Mouse (Mus musculus): ENCODE measurements around the gene Plekhg1. TPM values are rescaled to one million over a fixed set of nuclear protein-coding genes. Genes with fewer than 3 reads are reported as not detected.

Gene Plekhg1
- total RNA-seq (2014; rRNA removed; ENCODE audit: low replicate concordance) = 12.9 and 14.3 TPM in 2 replicates
- 4.1 and 5.5 TPM in 2 replicates for polyA plus RNA-seq (2015; fragmentation: Nextera tagmentation; extraction: Ambion mirVana)

- no peaks in the 10 kb centered on the region for H3K9me3 ChIP-seq (replicated peaks; ENCODE audit: control insufficient read depth, low read length)
- H3K4me1 ChIP-seq (ENCODE audit: control insufficient read depth, insufficient read depth) = no peaks in the 10 kb centered on the region
- peak within 1 kb of the TSS; percentile 63 for H3K4me3 ChIP-seq (ENCODE audit: low read depth, low read length)
- 0% methylated on average over 13 of the region's 29 CpGs for WGBS
- DNase-seq (ENCODE audit: low spot score) = peak; percentile 86
- TF ChIP-seq CTCF (IDR thresholded peaks at IDR 0.05; ENCODE audit: low read depth) = no peak
- H3K36me3 ChIP-seq (replicated peaks; ENCODE audit: control insufficient read depth, insufficient read depth, low read length) = no peaks in the 10 kb centered on the region
- ATAC-seq (ENCODE audit: insufficient read depth, low read depth) = peak; percentile 91
- H3K27me3 ChIP-seq (ENCODE audit: control insufficient read depth, insufficient read depth, low read length) = no peaks in the 10 kb centered on the region
- peak within 1 kb of the TSS; percentile 92 for H3K27ac ChIP-seq (ENCODE audit: low read depth)
- peak within 1 kb of the TSS; percentile 68 for H3K9ac ChIP-seq (replicated peaks; ENCODE audit: low read depth, low read length)
- peak within 1 kb of the TSS; percentile 90 for H3K4me2 ChIP-seq (ENCODE audit: low read depth, low read length)
Observed at GRCm38 (mm10) chr10:3740148-3740503, at the start of gene Plekhg1. Plekhg1 (plus strand) TSS chr10:3740364.

DNA sequence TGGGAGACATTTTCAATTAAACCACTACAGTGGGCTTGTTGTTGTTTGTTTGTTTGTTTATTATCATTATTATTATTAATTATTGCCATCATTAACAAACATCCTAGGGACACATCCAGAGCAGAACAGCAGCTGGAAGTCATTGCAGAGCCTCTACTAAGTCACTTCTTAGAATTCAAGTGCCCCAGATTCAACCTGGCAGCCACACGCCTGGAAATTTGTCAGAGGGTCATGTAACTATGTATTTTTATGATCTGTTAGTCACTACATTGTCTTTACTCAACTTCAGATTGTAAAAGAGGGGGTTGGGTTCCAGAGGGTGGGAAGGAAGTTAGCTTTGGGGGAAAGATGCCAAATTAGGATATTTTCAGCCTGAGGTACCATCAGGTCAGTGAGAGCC lies 47.4 kb upstream of the Plekhg1 start:
- Histone ChIP-seq H3K36me3 (replicated peaks; ENCODE audit: control insufficient read depth, insufficient read depth, low read length) (no peaks in the 10 kb centered on the region), H3K9ac (replicated peaks; ENCODE audit: low read depth, low read length) (no peak overlapping the region), H3K4me1 (ENCODE audit: control insufficient read depth, insufficient read depth) (peaks cover 11% of the 10 kb centered on the region; the same call in 1 of the 2 replicates), H3K27ac (ENCODE audit: low read depth) (no peak overlapping the region), H3K4me3 (ENCODE audit: low read depth, low read length) (no peak overlapping the region), H3K27me3 (ENCODE audit: control insufficient read depth, insufficient read depth, low read length) (no peaks in the 10 kb centered on the region), H3K9me3 (replicated peaks; ENCODE audit: control insufficient read depth, low read length) (no peaks in the 10 kb centered on the region), H3K4me2 (ENCODE audit: low read depth, low read length) (no peak overlapping the region)
- DNase-seq (ENCODE audit: low spot score) = no peak
- 62% methylated on average over 1 of the region's 1 CpGs for WGBS
- no peak for TF ChIP-seq EP300 (IDR thresholded peaks at IDR 0.05; ENCODE audit: low read depth)
- no peak for TF ChIP-seq CTCF (IDR thresholded peaks at IDR 0.05; ENCODE audit: low read depth)
- no peak for ATAC-seq (ENCODE audit: insufficient read depth, low read depth)

DNA sequence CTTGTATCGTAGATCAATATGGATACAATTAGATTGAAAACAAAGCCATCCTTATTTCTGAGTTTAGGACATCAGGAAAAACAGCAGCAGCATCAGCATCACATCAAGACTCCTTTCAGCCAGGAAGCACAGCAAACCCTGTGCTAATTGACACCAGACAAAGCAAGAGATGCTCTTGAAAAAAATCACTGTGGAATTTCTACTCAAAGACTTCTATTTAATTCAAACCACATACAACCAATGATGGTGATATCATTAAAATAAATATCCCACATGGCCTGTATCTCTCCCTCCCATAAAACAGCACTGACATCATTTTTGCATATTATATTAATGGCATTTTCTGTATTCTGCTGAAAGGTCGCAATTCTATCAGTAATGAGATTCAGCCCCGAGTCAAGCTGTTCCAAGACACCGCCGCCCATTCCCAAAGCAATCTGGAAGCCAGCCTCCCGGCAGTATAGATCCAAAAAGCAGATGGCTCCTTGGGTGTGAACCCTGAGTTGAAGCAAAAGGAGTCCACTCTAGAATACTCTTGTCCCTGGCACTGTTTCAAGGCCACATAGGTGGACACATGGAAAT lies 46.4 kb upstream of the Plekhg1 start:
- Histone ChIP-seq H3K4me2 (ENCODE audit: low read depth, low read length) (no peak overlapping the region), H3K4me1 (ENCODE audit: control insufficient read depth, insufficient read depth) (peaks cover 11% of the 10 kb centered on the region; the same call in 1 of the 2 replicates), H3K4me3 (ENCODE audit: low read depth, low read length) (no peak overlapping the region), H3K36me3 (replicated peaks; ENCODE audit: control insufficient read depth, insufficient read depth, low read length) (no peaks in the 10 kb centered on the region), H3K27ac (ENCODE audit: low read depth) (no peak overlapping the region), H3K9ac (replicated peaks; ENCODE audit: low read depth, low read length) (no peak overlapping the region), H3K9me3 (replicated peaks; ENCODE audit: control insufficient read depth, low read length) (no peaks in the 10 kb centered on the region), H3K27me3 (ENCODE audit: control insufficient read depth, insufficient read depth, low read length) (no peaks in the 10 kb centered on the region)
- DNase-seq (ENCODE audit: low spot score) (no peak), ATAC-seq (ENCODE audit: insufficient read depth, low read depth) (no peak)
- 66% methylated on average over 6 of the region's 6 CpGs for WGBS
- no peak for TF ChIP-seq EP300 (IDR thresholded peaks at IDR 0.05; ENCODE audit: low read depth)
- no peak for TF ChIP-seq CTCF (IDR thresholded peaks at IDR 0.05; ENCODE audit: low read depth)

- WGBS = 50% methylated on average over 5 of the region's 5 CpGs
- no peak overlapping the region for H3K4me3 ChIP-seq (ENCODE audit: low read depth, low read length)
- DNase-seq (ENCODE audit: low spot score) = no peak
- no peaks in the 10 kb centered on the region for H3K9me3 ChIP-seq (replicated peaks; ENCODE audit: control insufficient read depth, low read length)
- no peaks in the 10 kb centered on the region for H3K27me3 ChIP-seq (ENCODE audit: control insufficient read depth, insufficient read depth, low read length)
- no peak overlapping the region for H3K9ac ChIP-seq (replicated peaks; ENCODE audit: low read depth, low read length)
- no peak for TF ChIP-seq CTCF (IDR thresholded peaks at IDR 0.05; ENCODE audit: low read depth)
- TF ChIP-seq EP300 (IDR thresholded peaks at IDR 0.05; ENCODE audit: low read depth) = no peak
- peaks cover 11% of the 10 kb centered on the region; the same call in 1 of the 2 replicates for H3K4me1 ChIP-seq (ENCODE audit: control insufficient read depth, insufficient read depth)
- H3K27ac ChIP-seq (ENCODE audit: low read depth) = no peak overlapping the region
- no peak for ATAC-seq (ENCODE audit: insufficient read depth, low read depth)
- H3K4me2 ChIP-seq (ENCODE audit: low read depth, low read length) = no peak overlapping the region
- H3K36me3 ChIP-seq (replicated peaks; ENCODE audit: control insufficient read depth, insufficient read depth, low read length) = no peaks in the 10 kb centered on the region
Observed at GRCm38 (mm10) chr10:3695332-3695905, 44.7 kb upstream of the Plekhg1 start.

DNA sequence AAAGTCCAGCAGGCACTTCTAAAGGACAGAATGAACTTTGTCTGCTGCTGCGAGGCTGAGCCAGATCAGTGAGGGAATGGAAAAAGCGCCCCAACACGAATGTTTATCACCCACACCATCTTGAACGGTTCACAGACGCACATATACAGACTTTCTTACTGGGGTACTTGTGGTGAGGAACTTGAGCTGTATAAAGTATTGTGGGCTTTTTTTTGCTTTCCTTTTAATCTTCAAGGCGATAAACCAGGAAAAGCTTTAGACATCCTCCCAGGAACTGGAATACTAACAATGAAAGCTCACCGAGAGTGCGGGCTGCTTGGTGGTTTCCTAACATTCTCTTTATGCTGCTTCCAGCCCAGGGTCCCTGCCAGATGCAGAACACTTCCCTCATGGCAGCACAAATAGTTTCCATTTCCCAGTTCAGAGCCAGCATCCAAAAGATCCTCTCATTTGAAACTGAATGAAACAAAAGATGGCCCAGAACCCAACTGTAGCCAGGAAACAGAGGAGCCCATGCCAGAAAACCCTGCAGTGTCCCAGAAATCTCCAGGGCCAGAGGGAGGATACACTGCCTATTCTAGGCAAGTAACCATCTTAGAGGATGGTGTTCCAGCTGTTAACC lies 43.3 kb upstream of the Plekhg1 start:
- no peaks in the 10 kb centered on the region for H3K9me3 ChIP-seq (replicated peaks; ENCODE audit: control insufficient read depth, low read length)
- ATAC-seq (ENCODE audit: insufficient read depth, low read depth) = peak; percentile 73
- no peaks in the 10 kb centered on the region for H3K36me3 ChIP-seq (replicated peaks; ENCODE audit: control insufficient read depth, insufficient read depth, low read length)
- H3K9ac ChIP-seq (replicated peaks; ENCODE audit: low read depth, low read length) = no peak overlapping the region
- H3K4me1 ChIP-seq (ENCODE audit: control insufficient read depth, insufficient read depth) = peaks cover 11% of the 10 kb centered on the region; the same call in 1 of the 2 replicates
- peak overlapping the region; percentile 49 for H3K27ac ChIP-seq (ENCODE audit: low read depth)
- H3K27me3 ChIP-seq (ENCODE audit: control insufficient read depth, insufficient read depth, low read length) = no peaks in the 10 kb centered on the region
- DNase-seq (ENCODE audit: low spot score) = peak; percentile 46
- WGBS = 31% methylated on average over 8 of the region's 8 CpGs
- no peak for TF ChIP-seq CTCF (IDR thresholded peaks at IDR 0.05; ENCODE audit: low read depth)
- peak; percentile 51; the same call in 1 of the 2 replicates for TF ChIP-seq EP300 (IDR thresholded peaks at IDR 0.05; ENCODE audit: low read depth)
- peak overlapping the region; percentile 28 for H3K4me2 ChIP-seq (ENCODE audit: low read depth, low read length)
- no peak overlapping the region for H3K4me3 ChIP-seq (ENCODE audit: low read depth, low read length)
